Mouse (Mus musculus): ENCODE data around the gene Pax3.

GRCm38 (mm10) chr1:78192217-78192735 is 4.7 kb downstream of the Pax3 start:
- TF ChIP-seq POLR2A (IDR thresholded peaks at IDR 0.05; ENCODE audit: borderline replicate concordance, low read depth, low read length) (no peak), CTCF (IDR thresholded peaks at IDR 0.05; ENCODE audit: low read depth, low read length) (no peak)

Data from bone marrow macrophage, adult 2 months (primary cell).